Mouse (Mus musculus): ENCODE results near the gene Gpr26. TPM values are rescaled to one million over a fixed set of nuclear protein-coding genes. Genes with fewer than 3 reads are reported as not detected.

Gpr26 gene
- polyA plus RNA-seq, 1 experiment = not detected

DNA sequence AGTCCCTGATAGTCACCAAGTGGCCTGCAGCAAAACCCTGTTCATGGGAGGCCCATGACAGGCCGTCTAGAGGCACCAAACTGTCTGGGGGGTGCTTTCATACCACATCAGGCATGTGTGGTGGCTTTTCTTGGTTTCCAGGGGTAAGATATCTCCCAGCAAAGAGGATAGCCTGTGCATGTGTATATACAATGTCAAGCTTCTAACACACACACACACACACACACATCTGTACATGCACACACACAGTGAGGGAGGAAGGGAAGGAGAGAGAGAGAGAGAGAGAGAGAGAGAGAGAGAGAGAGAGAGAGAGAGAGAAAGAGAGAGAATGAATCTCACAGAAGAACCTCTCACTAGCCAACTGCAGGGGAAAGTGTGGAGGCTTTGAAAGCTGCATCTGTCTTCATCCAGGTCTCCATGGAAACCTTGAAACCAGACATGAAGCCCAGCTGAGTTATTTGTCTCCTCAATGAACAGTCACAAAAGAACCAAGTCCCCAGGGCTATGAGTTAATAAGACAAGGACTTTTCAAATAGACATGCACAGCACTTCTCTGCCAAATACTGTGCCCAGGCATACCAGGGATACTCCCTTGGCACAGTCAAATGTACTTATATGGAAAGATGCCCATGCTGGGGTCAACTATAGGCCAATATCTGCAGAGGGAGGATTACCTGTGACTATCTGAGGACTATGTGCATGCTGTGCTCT is 46.9 kb downstream of the Gpr26 start:
- TF ChIP-seq POLR2A (IDR thresholded peaks at IDR 0.05; ENCODE audit: insufficient read depth, low read depth, low read length) (no peak), CTCF (IDR thresholded peaks at IDR 0.05; ENCODE audit: insufficient read depth, low read depth, low read length) (no peak)
- no peak overlapping the region for H3K27ac ChIP-seq (ENCODE audit: insufficient read depth, low read depth, low read length)
- WGBS = 40% methylated on average over 1 of the region's 1 CpGs

DNA sequence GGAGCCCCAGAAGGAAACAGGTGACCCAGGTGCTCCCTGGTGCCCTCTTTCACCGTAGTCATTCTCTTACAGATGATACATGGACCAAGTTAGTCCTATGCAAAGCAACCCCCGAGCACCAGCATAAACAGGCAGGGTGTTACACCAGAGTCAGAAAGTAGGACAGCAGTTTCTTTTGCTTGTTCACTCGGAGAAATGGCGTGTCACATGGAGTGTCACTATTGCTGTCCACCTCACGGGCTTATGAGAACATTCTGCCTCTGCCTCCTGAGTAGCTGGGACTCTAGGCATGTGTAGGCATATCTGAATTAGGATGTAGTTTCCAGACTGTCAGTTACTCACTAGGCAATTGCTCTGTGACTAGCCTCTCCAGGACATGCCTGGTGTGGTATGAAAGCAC is 47.7 kb downstream of the Gpr26 start:
- no peak for TF ChIP-seq POLR2A (IDR thresholded peaks at IDR 0.05; ENCODE audit: insufficient read depth, low read depth, low read length)
- no peak for TF ChIP-seq CTCF (IDR thresholded peaks at IDR 0.05; ENCODE audit: insufficient read depth, low read depth, low read length)
- WGBS = 86% methylated on average over 5 of the region's 5 CpGs
- Histone ChIP-seq H3K4me1 (ENCODE audit: control insufficient read depth, insufficient read depth, low read length) (no peaks in the 10 kb centered on the region), H3K4me3 (ENCODE audit: insufficient read depth, low read depth, low read length) (no peak overlapping the region), H3K27ac (ENCODE audit: insufficient read depth, low read depth, low read length) (no peak overlapping the region)

More for the DNA sequence above, 46.9 kb downstream of the Gpr26 start:
- Histone ChIP-seq H3K4me3 (ENCODE audit: insufficient read depth, low read depth, low read length) (no peak overlapping the region), H3K4me1 (ENCODE audit: control insufficient read depth, insufficient read depth, low read length) (no peaks in the 10 kb centered on the region)

DNA sequence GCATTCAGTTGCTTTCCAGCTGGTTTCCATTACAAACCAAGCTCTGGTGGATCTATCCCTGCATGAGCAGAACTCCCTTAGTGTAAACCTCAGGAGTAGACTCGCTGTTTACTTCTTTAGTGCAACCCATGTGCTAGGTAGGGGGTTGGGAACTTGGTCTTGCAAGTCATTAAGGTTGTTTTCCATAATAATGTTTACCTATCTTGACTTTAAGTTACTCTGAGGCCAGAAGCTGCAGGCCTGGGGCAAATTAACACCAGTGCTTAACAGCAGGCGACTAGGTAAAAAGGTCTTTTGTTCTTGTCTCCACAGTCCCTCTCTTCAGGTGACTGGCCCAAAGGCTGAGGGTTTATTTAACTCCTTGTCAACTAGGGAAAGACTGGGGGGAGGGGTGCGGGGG is 48.9 kb downstream of the Gpr26 start:
- Histone ChIP-seq H3K27ac (ENCODE audit: insufficient read depth, low read depth, low read length) (no peak overlapping the region), H3K4me1 (ENCODE audit: control insufficient read depth, insufficient read depth, low read length) (no peaks in the 10 kb centered on the region), H3K4me3 (ENCODE audit: insufficient read depth, low read depth, low read length) (no peak overlapping the region)
- 49% methylated on average over 3 of the region's 3 CpGs for WGBS
- no peak for TF ChIP-seq POLR2A (IDR thresholded peaks at IDR 0.05; ENCODE audit: insufficient read depth, low read depth, low read length)
- TF ChIP-seq CTCF (IDR thresholded peaks at IDR 0.05; ENCODE audit: insufficient read depth, low read depth, low read length) = no peak

- no peaks in the 10 kb centered on the region for H3K4me1 ChIP-seq (ENCODE audit: control insufficient read depth, insufficient read depth, low read length)
- 71% methylated on average over 3 of the region's 3 CpGs for WGBS
- TF ChIP-seq CTCF (IDR thresholded peaks at IDR 0.05; ENCODE audit: insufficient read depth, low read depth, low read length) (no peak), POLR2A (IDR thresholded peaks at IDR 0.05; ENCODE audit: insufficient read depth, low read depth, low read length) (no peak)
- no peak overlapping the region for H3K4me3 ChIP-seq (ENCODE audit: insufficient read depth, low read depth, low read length)
- H3K27ac ChIP-seq (ENCODE audit: insufficient read depth, low read depth, low read length) = no peak overlapping the region
Observed at GRCm38 (mm10) chr7:132015933-132016332, 49.7 kb downstream of the Gpr26 start.

GRCm38 (mm10) chr7:132025591-132025990 is 59.3 kb downstream of the Gpr26 start:
- TF ChIP-seq POLR2A (IDR thresholded peaks at IDR 0.05; ENCODE audit: insufficient read depth, low read depth, low read length) (no peak), CTCF (IDR thresholded peaks at IDR 0.05; ENCODE audit: insufficient read depth, low read depth, low read length) (no peak)
- H3K4me3 ChIP-seq (ENCODE audit: insufficient read depth, low read depth, low read length) = no peak overlapping the region
- H3K4me1 ChIP-seq (ENCODE audit: control insufficient read depth, insufficient read depth, low read length) = no peaks in the 10 kb centered on the region
- WGBS = 83% methylated on average over 6 of the region's 6 CpGs
- H3K27ac ChIP-seq (ENCODE audit: insufficient read depth, low read depth, low read length) = no peak overlapping the region

DNA sequence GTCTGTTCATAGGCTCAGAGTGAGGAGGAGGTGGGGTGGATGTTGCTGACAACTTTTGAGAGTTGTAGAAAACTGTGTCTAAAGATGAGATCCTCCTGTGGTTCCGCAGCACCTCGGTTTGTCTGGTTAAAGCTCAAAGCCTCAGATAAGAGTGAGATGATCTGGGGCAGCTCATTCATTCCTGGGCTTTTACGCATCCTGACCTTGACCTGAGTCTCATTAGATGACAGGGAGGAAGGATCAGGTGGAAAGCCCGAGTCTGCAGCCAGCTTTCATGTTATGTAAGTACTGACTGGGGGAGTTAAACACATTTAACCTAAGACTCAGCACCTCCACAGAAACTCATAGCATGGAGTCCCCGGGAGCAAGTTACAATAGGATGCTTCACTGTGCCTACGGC is 60.4 kb downstream of the Gpr26 start:
- H3K4me3 ChIP-seq (ENCODE audit: insufficient read depth, low read depth, low read length) = no peak overlapping the region
- WGBS = 90% methylated on average over 6 of the region's 6 CpGs
- H3K27ac ChIP-seq (ENCODE audit: insufficient read depth, low read depth, low read length) = no peak overlapping the region
- TF ChIP-seq POLR2A (IDR thresholded peaks at IDR 0.05; ENCODE audit: insufficient read depth, low read depth, low read length) = no peak
- no peak for TF ChIP-seq CTCF (IDR thresholded peaks at IDR 0.05; ENCODE audit: insufficient read depth, low read depth, low read length)
- no peaks in the 10 kb centered on the region for H3K4me1 ChIP-seq (ENCODE audit: control insufficient read depth, insufficient read depth, low read length)

- TF ChIP-seq CTCF (IDR thresholded peaks at IDR 0.05; ENCODE audit: insufficient read depth, low read depth, low read length) (no peak), POLR2A (IDR thresholded peaks at IDR 0.05; ENCODE audit: insufficient read depth, low read depth, low read length) (no peak)
- whole genome bisulfite sequencing = 47% methylated on average over 6 of the region's 6 CpGs
- Histone ChIP-seq H3K4me3 (ENCODE audit: insufficient read depth, low read depth, low read length) (no peak overlapping the region), H3K27ac (ENCODE audit: insufficient read depth, low read depth, low read length) (no peak overlapping the region), H3K4me1 (ENCODE audit: control insufficient read depth, insufficient read depth, low read length) (peaks cover 3% of the 10 kb centered on the region; the same call in 1 of the 2 replicates)
Observed at GRCm38 (mm10) chr7:132031940-132032531, 65.8 kb downstream of the Gpr26 start.

Other genes with a start within 250 kb of the Gpr26 start
- gene Cpxm2, start 188.3 kb downstream of the Gpr26 start, polyA plus RNA-seq (2012; ENCODE audit: insufficient read depth, insufficient read length, low replicate concordance, missing spikeins) = not detected in 2 replicates

Measured in olfactory bulb, adult 2 months (tissue).